Mouse (Mus musculus) CD4-positive, CD25-positive, alpha-beta regulatory T cell (primary cell): ENCODE results near the gene Arih2. TPM values are rescaled to one million over a fixed set of nuclear protein-coding genes. Genes with fewer than 3 reads are reported as not detected.

Source experiments
- polyA plus RNA-seq: library from polyadenylated mRNA; unstranded; fragments of 100-300 nt; shearing (Covaris generic); gene quantifications from one replicate; pipeline ENCODE4 v1.2.1, GENCODE M21; 2017

Gene Arih2
- polyA plus RNA-seq: 91.3 TPM

DNA sequence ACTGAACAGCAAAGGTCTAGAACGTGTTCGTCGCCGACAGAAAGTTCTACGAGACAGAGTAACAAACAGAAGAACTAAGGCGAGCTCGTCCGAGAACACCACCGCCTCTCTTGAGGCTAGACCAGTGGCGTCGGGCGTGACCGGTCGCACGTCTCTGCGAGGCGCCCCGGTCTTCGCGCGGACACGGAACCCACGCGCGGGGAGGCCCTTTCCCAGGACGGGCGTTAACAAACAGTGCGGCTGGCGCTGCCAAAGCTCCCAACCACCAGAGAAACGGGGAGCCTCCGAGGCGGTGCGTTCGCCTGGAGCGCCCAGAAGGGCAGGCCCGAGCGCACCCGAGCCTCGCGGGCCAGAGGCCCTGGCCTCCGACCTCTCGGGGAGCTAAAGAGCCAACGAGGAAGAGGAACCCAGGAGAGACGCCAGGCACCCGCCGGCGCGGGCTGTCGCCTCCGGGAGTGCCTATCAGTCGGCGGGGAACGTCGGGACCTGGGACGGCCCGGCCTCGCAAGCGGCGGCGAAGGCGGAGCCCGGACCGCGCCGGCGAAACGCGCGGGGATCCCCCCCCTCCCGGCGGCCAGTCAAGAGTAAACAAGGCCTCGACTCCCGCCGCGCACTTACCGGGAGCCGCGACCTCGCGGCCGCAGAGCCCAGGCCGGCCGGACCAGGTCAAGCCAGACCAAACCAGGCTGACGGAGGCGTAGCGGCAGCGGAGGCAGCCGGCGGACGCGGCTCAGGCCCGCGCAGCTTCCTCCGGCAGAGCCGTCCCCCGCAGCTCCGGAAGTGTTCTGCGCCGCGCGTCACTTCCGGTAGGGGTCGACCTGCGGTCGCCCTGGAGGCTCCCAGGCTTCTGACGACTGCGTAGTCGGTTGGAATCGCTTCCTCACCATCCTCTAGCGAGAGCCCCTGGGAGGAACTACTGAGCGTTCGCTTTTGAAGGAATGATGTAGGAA is at the start of gene Arih2:
Gene Arih2, minus strand, starts transcription at position 776 of the 950 bp plus-strand sequence.

DNA sequence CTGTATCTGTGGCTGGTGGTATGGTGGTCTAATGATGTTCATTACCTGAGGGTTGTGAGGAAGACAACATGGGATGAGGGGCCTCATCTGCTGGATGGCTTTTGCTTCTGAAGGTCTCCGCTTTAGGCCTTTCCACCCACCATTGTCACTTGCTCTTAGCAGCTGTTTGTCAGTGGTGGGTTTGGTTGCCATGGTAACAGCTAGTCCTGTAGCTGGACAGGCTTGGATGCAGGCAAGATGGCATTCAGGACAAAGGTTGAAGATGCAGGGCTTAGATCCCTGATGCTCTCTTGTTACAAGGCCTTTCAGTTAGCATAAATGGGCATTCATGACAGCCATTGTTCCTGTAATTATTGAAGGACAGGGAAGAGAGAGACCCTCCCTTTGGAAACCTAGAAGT is 39.9 kb upstream of the Arih2 start, which contains the start of gene Prkar2a:
Gene Prkar2a, plus strand, starts transcription at position 209 of the 400 bp plus-strand sequence.

DNA sequence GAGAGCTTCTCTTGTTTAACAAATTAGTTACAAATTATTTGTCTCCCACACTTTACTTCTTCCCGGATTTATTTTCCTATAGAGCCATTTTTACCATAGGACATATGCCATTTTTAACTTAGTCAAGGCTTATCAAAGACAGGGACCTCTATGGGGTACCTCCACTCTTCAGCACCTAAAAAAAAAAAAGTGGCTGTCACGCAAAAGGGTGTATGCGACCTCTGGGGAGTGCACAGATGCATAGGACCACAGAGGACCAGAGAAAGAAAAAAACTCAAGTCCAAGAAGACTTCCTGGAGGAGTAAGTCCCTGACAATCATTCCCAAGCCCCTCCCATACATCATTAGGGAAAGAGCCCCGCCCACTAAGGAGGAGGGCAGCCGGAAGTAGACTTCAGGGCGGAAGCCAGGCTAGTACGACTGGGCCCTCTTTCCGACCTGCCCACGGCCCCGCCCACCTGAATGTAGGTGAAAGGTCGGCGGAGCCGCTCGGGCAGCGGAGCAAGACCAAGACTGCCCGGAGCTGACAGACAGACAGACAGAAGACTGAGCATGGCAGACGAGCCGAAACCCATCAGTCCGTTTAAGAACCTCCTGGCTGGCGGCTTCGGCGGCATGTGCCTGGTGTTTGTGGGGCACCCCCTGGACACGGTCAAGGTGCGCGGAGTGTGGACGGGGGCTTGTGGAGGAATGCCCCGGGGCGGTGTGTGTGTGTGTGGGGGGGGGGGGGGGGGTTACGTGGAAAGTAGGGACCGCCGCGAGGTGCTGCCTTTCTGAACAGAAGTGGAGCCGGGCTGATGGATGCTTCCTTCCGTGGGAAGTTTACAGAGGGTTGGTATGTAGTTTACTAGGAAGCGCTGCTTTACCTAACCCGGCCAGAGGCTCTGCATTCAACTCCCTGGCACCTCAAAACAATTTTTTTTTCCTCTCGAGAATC is 12.8 kb upstream of the Arih2 start, which contains the start of gene Slc25a20:
Gene Slc25a20, plus strand, starts transcription at position 412 of the 936 bp plus-strand sequence.

DNA sequence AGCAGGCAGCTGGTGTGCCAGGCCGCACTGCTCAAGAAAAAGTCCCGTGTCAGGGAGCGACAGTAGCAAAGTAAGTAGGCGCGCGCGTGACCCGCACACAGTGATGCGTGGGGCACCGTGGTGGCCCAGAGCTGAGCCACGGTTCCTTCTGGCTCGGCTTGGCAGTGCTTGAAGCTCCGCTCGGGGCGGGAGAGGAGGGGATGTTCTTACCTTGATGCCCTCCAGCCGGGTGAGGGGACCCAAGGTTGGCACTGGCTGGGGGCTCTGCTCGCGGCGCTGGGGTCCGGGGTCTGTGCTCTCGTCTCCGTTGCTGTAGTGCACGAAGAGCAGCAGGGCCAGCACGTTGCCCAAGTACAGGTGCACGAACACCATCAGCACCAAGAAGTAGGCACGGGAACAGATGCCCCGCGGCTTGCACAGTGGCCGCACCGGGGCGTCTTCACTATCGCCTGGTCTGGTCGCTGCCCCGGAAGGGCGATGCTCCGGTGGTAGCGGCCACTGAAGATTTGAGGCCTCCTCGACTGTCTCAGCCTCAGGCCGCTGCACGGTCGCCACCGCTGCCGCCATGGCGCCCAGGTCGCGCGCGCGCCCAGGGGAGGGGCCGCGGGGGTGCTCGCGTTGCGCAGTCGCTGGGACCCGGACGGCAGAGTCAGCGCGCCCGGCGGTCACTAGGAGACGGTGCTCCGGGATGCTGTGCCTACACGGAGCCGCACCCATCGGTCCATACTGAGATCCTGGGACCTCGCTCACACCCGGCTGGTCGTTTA is 52.0 kb downstream of the Arih2 start, which contains the start of gene P4htm:
Gene P4htm, minus strand, starts transcription at position 670 of the 767 bp plus-strand sequence.

DNA sequence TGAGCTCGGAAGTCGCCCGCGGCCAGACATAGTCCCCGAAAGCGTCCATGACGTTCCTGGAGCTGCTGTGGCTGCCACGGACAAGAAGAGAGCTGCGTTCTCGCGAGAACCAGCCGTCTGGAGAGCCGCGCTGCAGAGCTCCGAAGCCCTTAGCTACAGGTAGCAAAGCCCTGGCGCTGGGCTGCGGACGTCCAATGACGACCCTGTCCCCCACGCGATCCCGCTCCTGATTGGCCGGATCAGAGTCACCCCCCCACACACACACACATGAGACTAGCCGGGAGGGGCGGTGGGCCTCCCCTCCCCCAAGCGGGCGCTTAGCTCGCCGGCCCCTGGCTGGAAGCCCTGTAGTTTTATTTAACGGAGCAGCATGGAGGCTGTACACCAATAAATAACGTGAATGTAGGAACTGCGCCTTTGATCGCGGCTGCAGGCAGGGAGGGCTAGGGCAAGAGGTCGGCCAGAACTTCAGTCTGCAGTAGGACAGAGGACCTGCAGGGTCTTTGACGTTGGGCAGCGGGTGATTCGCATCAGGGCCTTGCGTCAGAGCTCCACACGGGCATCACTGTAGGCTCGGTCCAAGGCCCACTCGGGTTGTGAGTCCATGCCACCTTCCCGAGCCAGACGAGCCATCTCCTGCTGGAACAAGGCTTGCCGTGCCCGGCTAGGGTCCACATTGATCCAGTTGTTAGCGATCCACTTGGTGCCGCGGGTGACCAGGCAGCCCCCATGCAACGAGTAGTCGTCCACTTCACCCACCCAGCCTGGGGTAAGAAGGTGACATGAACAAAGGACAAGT is 70.4 kb downstream of the Arih2 start, which contains the start of gene Wdr6:
Gene Wdr6, minus strand, starts transcription at position 195 of the 799 bp plus-strand sequence.

DNA sequence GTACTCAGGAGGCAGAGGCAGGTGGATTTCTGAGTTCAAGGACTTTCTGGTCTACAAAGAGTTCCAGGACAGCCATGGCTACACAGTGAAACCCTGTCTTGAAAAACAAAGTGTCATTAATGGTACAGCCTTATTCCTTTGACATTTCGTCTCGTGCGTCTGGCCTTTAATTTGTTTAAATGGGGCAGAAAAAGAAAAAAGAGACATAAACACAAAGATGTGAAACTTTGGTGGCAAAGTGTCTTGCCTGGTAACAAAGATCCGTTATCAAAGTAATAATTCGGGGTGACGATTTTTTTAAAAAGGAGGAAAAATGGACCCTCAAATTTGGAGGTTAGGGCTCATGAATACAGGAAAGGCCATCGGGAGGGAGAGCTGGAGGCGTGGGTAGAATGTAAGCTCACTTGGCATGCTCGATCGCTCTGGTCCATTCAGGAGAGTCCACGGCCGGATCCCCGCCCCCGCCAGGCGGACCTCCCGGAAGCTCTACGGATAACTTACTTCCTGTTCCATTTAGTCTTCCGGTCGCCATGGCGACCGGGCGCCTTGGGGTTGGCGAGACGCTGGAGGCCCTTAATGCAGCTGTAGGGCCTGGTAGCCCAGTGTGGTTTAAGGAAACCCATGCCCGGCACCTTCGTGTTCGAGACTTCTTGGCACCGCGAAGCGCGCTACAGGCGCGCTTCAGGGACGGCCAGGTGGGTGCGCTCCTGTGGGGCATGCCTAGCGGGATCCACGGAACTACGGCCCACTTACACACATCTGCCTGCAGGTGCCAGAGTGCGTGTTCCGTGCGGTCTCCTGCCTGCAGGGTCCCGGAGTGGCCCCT is 79.6 kb downstream of the Arih2 start, which contains the start of gene Dalrd3:
Gene Dalrd3, plus strand, starts transcription at position 506 of the 826 bp plus-strand sequence.

DNA sequence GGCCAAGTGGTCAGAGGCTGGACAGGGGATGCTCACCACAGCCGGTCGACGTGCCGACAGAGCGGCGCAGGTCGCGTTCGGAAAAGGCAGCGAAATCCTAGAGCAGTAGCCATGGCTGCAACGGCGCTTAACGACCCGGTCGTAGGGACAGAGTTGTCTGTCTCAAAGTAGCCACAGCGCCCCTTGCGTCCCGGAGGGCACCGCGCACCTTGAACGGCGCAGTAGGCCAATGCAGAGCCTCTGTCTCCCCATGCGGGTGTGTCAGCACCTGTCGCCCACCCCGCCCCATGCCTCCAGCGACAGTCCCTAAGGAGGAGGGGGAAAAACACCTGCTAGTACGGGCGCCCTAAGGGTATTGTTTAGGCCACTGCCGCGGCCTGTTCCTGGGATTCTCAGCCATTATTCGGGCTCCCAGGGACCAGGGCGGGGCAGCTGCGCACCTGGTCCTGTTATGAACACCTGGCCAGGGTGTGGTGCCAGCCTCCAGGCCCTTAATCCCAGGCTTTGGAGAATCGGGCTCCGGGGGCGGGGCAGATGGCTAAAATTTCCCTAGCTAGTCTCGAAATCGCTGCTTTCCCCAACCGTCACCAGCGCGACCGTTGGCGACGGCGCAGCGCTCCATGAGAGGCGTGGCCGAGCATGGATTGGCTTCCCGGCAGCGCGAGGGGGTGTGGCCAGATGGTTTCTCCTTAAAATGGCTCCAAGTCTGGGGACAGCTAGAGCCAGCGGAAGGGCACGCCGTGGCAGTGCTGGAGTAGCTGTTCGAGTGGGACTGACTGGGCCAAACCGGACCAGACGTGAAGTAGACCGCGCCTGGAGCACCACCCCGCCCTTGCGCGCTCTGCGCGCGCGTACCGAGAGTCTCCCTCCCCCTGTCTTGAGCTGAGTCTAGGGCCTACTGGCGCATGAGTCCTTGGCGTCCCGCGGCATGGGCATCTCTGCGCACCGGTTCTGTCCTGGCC is 82.1 kb downstream of the Arih2 start, which contains the start of gene Ndufaf3:
Gene Ndufaf3, minus strand, starts transcription at position 620 of the 962 bp plus-strand sequence.

DNA sequence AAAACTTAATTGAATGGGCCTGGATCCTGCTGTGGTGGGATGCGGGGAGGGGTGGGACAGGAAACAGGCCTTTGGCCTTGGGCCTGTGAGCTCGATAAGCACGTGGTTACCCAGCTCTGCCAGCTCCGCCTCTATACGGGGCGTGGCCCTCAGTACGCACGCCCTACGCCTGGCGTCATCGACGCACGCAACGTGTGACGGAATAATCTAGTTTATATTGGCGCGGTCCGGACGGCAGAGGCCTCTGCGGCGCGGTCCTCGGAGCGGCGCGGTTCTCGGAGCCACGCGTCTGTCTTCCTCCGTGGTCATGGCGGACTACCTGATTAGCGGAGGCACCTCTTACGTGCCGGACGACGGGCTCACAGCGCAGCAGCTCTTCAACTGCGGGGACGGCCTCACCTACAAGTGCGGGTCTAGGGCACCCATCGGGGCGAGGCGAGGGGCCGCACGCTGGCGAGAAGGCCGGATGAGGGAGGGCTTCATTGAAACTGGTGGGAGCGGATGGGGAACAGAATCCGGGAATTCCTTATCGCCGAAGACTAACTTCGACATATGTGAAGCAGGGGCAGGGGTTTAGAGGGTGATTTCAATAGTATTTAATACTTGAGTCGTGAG is 88.9 kb downstream of the Arih2 start, which contains the start of gene Impdh2:
Gene Impdh2, plus strand, starts transcription at position 60 of the 615 bp plus-strand sequence.

Other genes starting within 250 kb of the Arih2 start
- 0.08 TPM for gene Ccdc36, start 220.9 kb downstream of the Arih2 start, polyA plus RNA-seq
- not detected for gene BC048562, start 212.9 kb downstream of the Arih2 start, polyA plus RNA-seq
- 45.2 TPM for gene Ccdc71, start 188.9 kb downstream of the Arih2 start, polyA plus RNA-seq
- gene Klhdc8b, start 187.8 kb downstream of the Arih2 start, polyA plus RNA-seq: 10.2 TPM
- gene Lamb2, start 169.7 kb downstream of the Arih2 start, polyA plus RNA-seq: 0.48 TPM
- gene Usp19, start 158.8 kb downstream of the Arih2 start, polyA plus RNA-seq: 133 TPM
- gene Qars, start 141.7 kb downstream of the Arih2 start, polyA plus RNA-seq: 92.7 TPM
- 159 TPM for gene Qrich1, start 132.6 kb downstream of the Arih2 start, polyA plus RNA-seq
- 85.3 TPM for gene Impdh2, start 89.1 kb downstream of the Arih2 start, polyA plus RNA-seq
- gene Ndufaf3, start 82.0 kb downstream of the Arih2 start, polyA plus RNA-seq: 69.2 TPM
- gene Dalrd3, start 79.5 kb downstream of the Arih2 start, polyA plus RNA-seq: 122 TPM
- gene Wdr6, start 70.6 kb downstream of the Arih2 start, polyA plus RNA-seq: 84.4 TPM
- 16.1 TPM for gene P4htm, start 51.7 kb downstream of the Arih2 start, polyA plus RNA-seq
- gene Slc25a20, start 12.7 kb upstream of the Arih2 start, polyA plus RNA-seq: 53.7 TPM
- 11.2 TPM for gene Prkar2a, start 39.9 kb upstream of the Arih2 start, polyA plus RNA-seq
- gene Ip6k2, start 134.4 kb upstream of the Arih2 start, polyA plus RNA-seq: 17.6 TPM
- gene Nckipsd, start 159.0 kb upstream of the Arih2 start, polyA plus RNA-seq: 16.4 TPM
- 0.01 TPM for gene Celsr3, start 176.9 kb upstream of the Arih2 start, polyA plus RNA-seq
- gene Slc26a6, start 203.9 kb upstream of the Arih2 start, polyA plus RNA-seq: 19.4 TPM